Mouse (Mus musculus) liver, adult (tissue): ENCODE measurements at regions not wholly inside any gene's neighbourhood (a gene's known extent, or its start where the extent isn't known, plus 50 kb on each side); places are given as distances from the start of the nearest gene placed in this dataset.

Experiments used
- GATA4 ChIP-seq: IDR thresholded peaks from 2 replicates; pipeline ENCODE4 v1.6.1; 2014; ENCODE audit warnings: mild to moderate bottlenecking, low read length; ENCODE audit not compliant: insufficient replicate concordance

GRCm38 (mm10) chr4:105676690-105677089, 113.0 kb upstream of the Gm12728 start:
- TF ChIP-seq GATA4: no peak

- no peak for TF ChIP-seq GATA4
Observed at GRCm38 (mm10) chr4:105690716-105691115, 99.0 kb upstream of the Gm12728 start.

- no peak for TF ChIP-seq GATA4
Observed at GRCm38 (mm10) chr4:105692380-105692779, 97.3 kb upstream of the Gm12728 start.

GRCm38 (mm10) chr4:105695895-105696294, 93.8 kb upstream of the Gm12728 start:
- TF ChIP-seq GATA4: no peak

- no peak for TF ChIP-seq GATA4
Observed at GRCm38 (mm10) chr4:105697123-105697522, 92.5 kb upstream of the Gm12728 start.

GRCm38 (mm10) chr4:105702036-105702435, 87.6 kb upstream of the Gm12728 start:
- TF ChIP-seq GATA4: no peak

- TF ChIP-seq GATA4: no peak
Observed at GRCm38 (mm10) chr4:105703408-105703807, 86.3 kb upstream of the Gm12728 start.

- TF ChIP-seq GATA4: no peak
Observed at GRCm38 (mm10) chr4:105704271-105704670, 85.4 kb upstream of the Gm12728 start.

- no peak for TF ChIP-seq GATA4
Observed at GRCm38 (mm10) chr4:105705996-105706395, 83.7 kb upstream of the Gm12728 start.

- TF ChIP-seq GATA4: no peak
Observed at GRCm38 (mm10) chr4:105708080-105708796, 81.4 kb upstream of the Gm12728 start.

GRCm38 (mm10) chr4:105713956-105714355, 75.7 kb upstream of the Gm12728 start:
- no peak for TF ChIP-seq GATA4

GRCm38 (mm10) chr4:105718080-105718479, 71.6 kb upstream of the Gm12728 start:
- no peak for TF ChIP-seq GATA4

- no peak for TF ChIP-seq GATA4
Observed at GRCm38 (mm10) chr4:105728696-105729095, 61.0 kb upstream of the Gm12728 start.

- no peak for TF ChIP-seq GATA4
Observed at GRCm38 (mm10) chr4:105730900-105731299, 58.8 kb upstream of the Gm12728 start.
